Mouse (Mus musculus): Measurements from ENCODE around the gene Ebf4. TPM values are rescaled to one million over a fixed set of nuclear protein-coding genes. Genes with fewer than 3 reads are reported as not detected.

Gene Ebf4
- polyA plus RNA-seq, 1 experiment from 2014 or later: 2.6 TPM

Other genes starting within 250 kb of the Ebf4 start
- 0.05 and 0.08 TPM in 2 replicates for gene Tgm6, start 182.8 kb upstream of the Ebf4 start, polyA plus RNA-seq (2015; fragmentation: Nextera tagmentation; extraction: Ambion mirVana)
- 373 and 377 TPM in 2 replicates for gene Snrpb, start 115.8 kb upstream of the Ebf4 start, polyA plus RNA-seq (2015; fragmentation: Nextera tagmentation; extraction: Ambion mirVana)
- not detected in 2 replicates for gene Tmc2, start 100.0 kb upstream of the Ebf4 start, polyA plus RNA-seq (2015; fragmentation: Nextera tagmentation; extraction: Ambion mirVana)
- gene Nop56, start 20.7 kb upstream of the Ebf4 start, polyA plus RNA-seq (2015; fragmentation: Nextera tagmentation; extraction: Ambion mirVana): 230 and 253 TPM in 2 replicates
- gene Idh3b, start 10.6 kb upstream of the Ebf4 start, polyA plus RNA-seq (2015; fragmentation: Nextera tagmentation; extraction: Ambion mirVana): 156 and 157 TPM in 2 replicates
- 29.0 and 32.6 TPM in 2 replicates for gene Cpxm1, start 102.4 kb downstream of the Ebf4 start, polyA plus RNA-seq (2015; fragmentation: Nextera tagmentation; extraction: Ambion mirVana)
- 0.16 TPM in 1 of 2 replicates, not detected in the other for gene Gm28372, start 110.1 kb downstream of the Ebf4 start, polyA plus RNA-seq (2015; fragmentation: Nextera tagmentation; extraction: Ambion mirVana)
- 0.68 and 0.83 TPM in 2 replicates for gene 1700020A23Rik, start 110.1 kb downstream of the Ebf4 start, polyA plus RNA-seq (2015; fragmentation: Nextera tagmentation; extraction: Ambion mirVana)
- gene Tmem239, start 111.3 kb downstream of the Ebf4 start, polyA plus RNA-seq (2015; fragmentation: Nextera tagmentation; extraction: Ambion mirVana): 0.23 and 0.38 TPM in 2 replicates
- gene Vps16, start 129.2 kb downstream of the Ebf4 start, polyA plus RNA-seq (2015; fragmentation: Nextera tagmentation; extraction: Ambion mirVana): 99.9 and 113 TPM in 2 replicates
- gene Pced1a, start 129.5 kb downstream of the Ebf4 start, polyA plus RNA-seq (2015; fragmentation: Nextera tagmentation; extraction: Ambion mirVana): 12.0 and 12.2 TPM in 2 replicates
- 123 and 126 TPM in 2 replicates for gene Ptpra, start 155.1 kb downstream of the Ebf4 start, polyA plus RNA-seq (2015; fragmentation: Nextera tagmentation; extraction: Ambion mirVana)

All from hindbrain, embryonic 13.5 days (tissue).